14 mouse cellular contexts compared by ENCODE assay signal in the genomic region with DNA sequence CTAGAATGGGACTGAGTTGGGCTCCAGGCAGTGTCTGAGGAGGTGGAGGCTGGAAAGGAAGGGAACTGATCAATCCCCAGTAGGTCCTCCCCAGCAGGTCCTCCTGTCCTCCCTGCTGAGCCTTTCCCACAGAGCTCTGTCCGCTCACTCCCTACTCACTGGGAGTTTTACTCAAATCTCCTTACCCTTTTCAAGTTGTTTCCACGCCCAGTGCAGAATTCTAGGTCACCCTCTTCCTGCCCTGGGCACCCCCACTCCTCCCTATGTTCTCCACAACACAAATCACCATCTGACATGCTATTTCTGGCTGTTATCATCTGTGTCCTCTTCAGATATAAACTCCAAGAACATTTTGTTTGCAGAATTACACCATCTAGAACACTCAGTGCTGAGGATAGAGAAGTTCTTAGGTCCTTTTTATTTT. TPM values are rescaled to one million over a fixed set of nuclear protein-coding genes. Genes with fewer than 3 reads are reported as not detected.
DNase-seq lines count a peak whose midpoint lies in the region; ATAC-seq and TF ChIP-seq lines count a peak whose summit lies in the region.
"Had no signal": no experiment of that assay in that cellular context is flagged by ENCODE, and none has a peak within 500 bp of the region (broad histone marks: within the 10 kb centered on the region; RNA-seq: fewer than 3 reads in every experiment).

No protein-coding gene starts in this region.

- peaks cover 18% of the 10 kb centered on the region for H3K4me1 ChIP-seq in heart, adult 2 months (ENCODE audit: control insufficient read depth, insufficient read depth, low read length)
- H3K4me1 ChIP-seq in heart, embryonic 12.5 days (replicated peaks) = peaks cover 9% of the 10 kb centered on the region
- H3K4me1 ChIP-seq in heart, embryonic 16.5 days (ENCODE audit: control insufficient read depth, insufficient read depth, low read length) = peaks cover 5% of the 10 kb centered on the region
- H3K4me1 ChIP-seq: limb, embryonic 15.5 days had no signal

- ATAC-seq in heart, embryonic 12.5 days (ENCODE audit: insufficient number of reproducible peaks, low FRiP score) = no peak
- ATAC-seq in heart, embryonic 16.5 days (replicated peaks; ENCODE audit: extremely low read depth, insufficient read depth, low FRiP score) = 0 out of 2 replicates have a peak, but pooled peaks have one; percentile 24
- ATAC-seq: inflammation-experienced regulatory T-cells, adult 6 months had no signal

- H3K79me2 ChIP-seq in heart, adult 2 months (replicated peaks; ENCODE audit: control insufficient read depth, insufficient read depth, low read length) = no peaks in the 10 kb centered on the region

- peak; percentile 96 for TF ChIP-seq POLR2A in heart, adult 2 months (IDR thresholded peaks at IDR 0.05; ENCODE audit: insufficient read depth, low read depth, low read length)

- 46% methylated on average over 2 of the region's 2 CpGs for WGBS in heart, adult 2 months
- whole genome bisulfite sequencing in heart, embryonic 12.5 days = 57% methylated on average over 2 of the region's 2 CpGs
- 51% methylated on average over 2 of the region's 2 CpGs for WGBS in heart, embryonic 16.5 days

- H3K36me3 ChIP-seq in heart, adult 2 months (ENCODE audit: control insufficient read depth, insufficient read depth, low read length) = peaks cover 9% of the 10 kb centered on the region; the same call in 1 of the 2 replicates
- H3K36me3 ChIP-seq in heart, embryonic 12.5 days = peaks cover 2% of the 10 kb centered on the region
- peaks cover 5% of the 10 kb centered on the region; the same call in 1 of the 2 replicates for H3K36me3 ChIP-seq in heart, embryonic 16.5 days (ENCODE audit: control insufficient read depth, insufficient read depth)

- H3K9ac ChIP-seq in heart, adult 2 months (ENCODE audit: low read depth, low read length) = peak overlapping the region; percentile 26
- no peak overlapping the region for H3K9ac ChIP-seq in heart, embryonic 12.5 days
- peak overlapping the region; percentile 4; the same call in 1 of the 2 replicates for H3K9ac ChIP-seq in heart, embryonic 16.5 days (ENCODE audit: low read length)
- H3K9ac ChIP-seq: limb, embryonic 15.5 days had no signal

- H3K9me3 ChIP-seq in heart, embryonic 12.5 days (replicated peaks) = no peaks in the 10 kb centered on the region
- H3K9me3 ChIP-seq in heart, embryonic 16.5 days (replicated peaks; ENCODE audit: control insufficient read depth, low read length) = no peaks in the 10 kb centered on the region
- H3K9me3 ChIP-seq: limb, embryonic 15.5 days; midbrain, embryonic 10.5 days had no signal

- no peak for TF ChIP-seq CTCF in heart, adult 2 months (IDR thresholded peaks at IDR 0.05)

- no peak overlapping the region for H3K4me2 ChIP-seq in heart, embryonic 12.5 days
- no peak overlapping the region for H3K4me2 ChIP-seq in heart, embryonic 16.5 days (ENCODE audit: low read depth, low read length)
- H3K4me2 ChIP-seq: limb, embryonic 15.5 days had no signal

- intact Hi-C loops in heart, adult 2 months (cut with DNase I) = no loop called here

- DNase-seq in heart, adult 2 months = peak; percentile 70 to 74
- DNase-seq in lung, adult 18-20 months = peak; percentile 58 to 63
- DNase-seq in lung, postnatal 4 days = no peak
- DNase-seq in lung, postnatal 25 days (ENCODE audit: low spot score) = peak; percentile 68
- DNase-seq in retina, embryonic 14.5 days (ENCODE audit: low spot score) = no peak
- DNase-seq: right cerebral cortex, adult 18-20 months had no signal

- H3K4me3 ChIP-seq in heart, adult 2 months = no peak overlapping the region; the same call in 1 of the 2 replicates
- no peak overlapping the region for H3K4me3 ChIP-seq in heart, embryonic 12.5 days
- H3K4me3 ChIP-seq in heart, embryonic 16.5 days (ENCODE audit: low read length) = no peak overlapping the region
- H3K4me3 ChIP-seq: left cerebral cortex, adult 2 months; limb, embryonic 15.5 days; midbrain, embryonic 10.5 days had no signal

- H3K27ac ChIP-seq in heart, adult 2 months = peak overlapping the region; percentile 89
- H3K27ac ChIP-seq in heart, embryonic 12.5 days (ENCODE audit: poor library complexity, severe bottlenecking) = no peak overlapping the region
- H3K27ac ChIP-seq in heart, embryonic 16.5 days (ENCODE audit: low read length) = peak overlapping the region; percentile 54
- H3K27ac ChIP-seq: left cerebral cortex, adult 2 months; limb, embryonic 15.5 days; midbrain, embryonic 10.5 days had no signal

- no peaks in the 10 kb centered on the region for H3K27me3 ChIP-seq in heart, adult 2 months (ENCODE audit: control insufficient read depth, insufficient read depth, low read length)
- no peaks in the 10 kb centered on the region for H3K27me3 ChIP-seq in heart, embryonic 12.5 days (replicated peaks)
- H3K27me3 ChIP-seq in heart, embryonic 16.5 days (ENCODE audit: control insufficient read depth, insufficient read depth, low read length) = no peaks in the 10 kb centered on the region
- H3K27me3 ChIP-seq: limb, embryonic 15.5 days had no signal

- peak; percentile 74; the same call in 1 of the 2 replicates for TF ChIP-seq EP300 in heart, adult 2 months (IDR thresholded peaks at IDR 0.05; ENCODE audit: insufficient read depth, low read depth, low read length)

RNA-seq across cellular contexts. Expression of a gene that starts 10.2 kb away (rescaled TPM):
- total RNA-seq in heart, adult 2 months (2021) = 100 to 1,000 TPM; 278 to 344 TPM
- polyA plus RNA-seq in heart, adult 2 months (2012; rRNA removed) = 175 and 189 TPM in 2 replicates
- polyA plus RNA-seq in heart, embryonic 12.5 days (2016; fragmentation: Nextera tagmentation; extraction: Ambion mirVana) = 190 and 194 TPM in 2 replicates
- polyA plus RNA-seq in heart, embryonic 16.5 days (2015; fragmentation: Nextera tagmentation; extraction: Ambion mirVana) = 219 and 232 TPM in 2 replicates

RNA-seq across cellular contexts. Expression of a gene that starts 10.4 kb away (rescaled TPM):
- 10 to 100 TPM; 32.9 TPM for total RNA-seq in heart, adult 2 months (2021)
- polyA plus RNA-seq in heart, adult 2 months (2012; rRNA removed) = 55.4 and 59.5 TPM in 2 replicates
- polyA plus RNA-seq in heart, embryonic 12.5 days (2016; fragmentation: Nextera tagmentation; extraction: Ambion mirVana) = 38.8 and 39.5 TPM in 2 replicates
- 34.6 and 41.8 TPM in 2 replicates for polyA plus RNA-seq in heart, embryonic 16.5 days (2015; fragmentation: Nextera tagmentation; extraction: Ambion mirVana)

RNA-seq across cellular contexts. Expression of a gene that starts 12.2 kb away (rescaled TPM):
- under 1 TPM; 0.39 to 0.52 TPM for total RNA-seq in heart, adult 2 months (2021)
- polyA plus RNA-seq in heart, adult 2 months (2012; rRNA removed) = 0.08 TPM in 1 of 2 replicates, not detected in the other
- 1.7 and 1.8 TPM in 2 replicates for polyA plus RNA-seq in heart, embryonic 12.5 days (2016; fragmentation: Nextera tagmentation; extraction: Ambion mirVana)
- 1.6 and 2.1 TPM in 2 replicates for polyA plus RNA-seq in heart, embryonic 16.5 days (2015; fragmentation: Nextera tagmentation; extraction: Ambion mirVana)
- total RNA-seq: granulocyte monocyte progenitor cell, adult 5-6 weeks; left cerebral cortex, adult 2 months had no signal
- polyA plus RNA-seq: inflammation-experienced regulatory T-cells, adult 6 months; limb, embryonic 15.5 days; neural tube, embryonic 11.5 days had no signal

RNA-seq across cellular contexts. Expression of a gene that starts 26.0 kb away (rescaled TPM):
- 10 to 100 TPM; 47.3 to 51.8 TPM for total RNA-seq in heart, adult 2 months (2021)
- 10.6 and 22.1 TPM in 2 replicates for polyA plus RNA-seq in heart, adult 2 months (2012; rRNA removed)
- 61.6 and 63.9 TPM in 2 replicates for polyA plus RNA-seq in heart, embryonic 12.5 days (2016; fragmentation: Nextera tagmentation; extraction: Ambion mirVana)
- 49.6 and 54.7 TPM in 2 replicates for polyA plus RNA-seq in heart, embryonic 16.5 days (2015; fragmentation: Nextera tagmentation; extraction: Ambion mirVana)

RNA-seq across cellular contexts. Expression of a gene that starts 32.8 kb away (rescaled TPM):
- not detected for total RNA-seq in heart, adult 2 months (2021)
- polyA plus RNA-seq in heart, adult 2 months (2012; rRNA removed) = 0.12 TPM in 1 of 2 replicates, not detected in the other
- polyA plus RNA-seq in heart, embryonic 12.5 days (2016; fragmentation: Nextera tagmentation; extraction: Ambion mirVana) = not detected in 2 replicates
- polyA plus RNA-seq in heart, embryonic 16.5 days (2015; fragmentation: Nextera tagmentation; extraction: Ambion mirVana) = 0.16 TPM in 1 of 2 replicates, not detected in the other
- polyA plus RNA-seq: inflammation-experienced regulatory T-cells, adult 6 months; limb, embryonic 15.5 days; midbrain, embryonic 10.5 days; neural tube, embryonic 11.5 days had no signal

Comparison
In these comparisons a context has a peak if more than half of its experiments do, and no peak if none do; other contexts are left out.
1. DNase-seq: peak in heart, adult 2 months (2 of 2), lung, adult 18-20 months (2 of 2) and lung, postnatal 25 days (single experiment); none in lung, postnatal 4 days (0 of 2) and retina, embryonic 14.5 days (single experiment).